Mouse (Mus musculus): Measurements from ENCODE around the gene Rere.
"Not testable (repeated sequence)": the region's sequence is repeated elsewhere in the genome, so short reads cannot be mapped to it uniquely, and the experiment has no call there.

The Rere gene

DNA sequence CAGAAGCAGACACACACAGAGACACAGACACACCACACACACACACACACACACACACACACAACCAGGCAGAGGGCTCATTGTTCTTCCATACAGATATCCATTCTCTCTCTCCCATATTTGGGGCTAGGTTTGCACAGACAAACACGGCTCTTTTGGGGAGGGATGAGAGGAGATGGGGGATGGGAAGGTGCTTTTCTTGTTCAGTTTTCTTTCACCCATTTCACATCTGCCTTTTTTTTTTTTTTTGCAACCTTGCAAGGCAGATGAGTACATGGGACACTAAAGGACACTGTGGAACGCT, 1.8 kb downstream of the Rere start:
- DNase-seq (ENCODE audit: low read depth, low spot score) = no peak

- DNase-seq (ENCODE audit: low read depth, low spot score) = peak; percentile 49
These were observed 2.5 kb downstream of the Rere start for GRCm38 (mm10) chr4:150283993-150284392.

- DNase-seq (ENCODE audit: low read depth, low spot score) = no peak
These were observed 5.5 kb downstream of the Rere start for GRCm38 (mm10) chr4:150286980-150287379.

DNA sequence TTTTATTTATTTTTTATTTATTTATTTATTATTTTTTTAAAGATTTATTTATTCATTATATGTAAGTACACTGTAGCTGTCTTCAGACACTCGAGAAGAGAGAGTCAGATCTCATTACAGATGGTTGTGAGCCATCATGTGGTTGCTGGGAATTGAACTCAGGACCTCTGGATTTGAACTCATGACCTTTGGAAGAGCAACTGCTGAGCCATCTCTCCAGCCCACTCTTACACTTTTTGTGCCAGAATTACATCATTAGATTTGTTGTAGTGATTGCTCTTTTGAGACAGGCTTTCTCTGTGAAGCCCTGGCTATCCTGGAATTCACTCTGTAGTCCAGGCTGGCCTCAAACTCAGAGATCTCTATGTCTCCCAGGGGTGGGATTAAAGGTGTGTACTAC, 6.0 kb downstream of the Rere start:
- not testable (repeated sequence) for DNase-seq (ENCODE audit: low read depth, low spot score)

- no peak for DNase-seq (ENCODE audit: low read depth, low spot score)
These were observed 10.5 kb downstream of the Rere start for GRCm38 (mm10) chr4:150291900-150292299.

- no peak for DNase-seq (ENCODE audit: low read depth, low spot score)
These were observed 13.4 kb downstream of the Rere start for GRCm38 (mm10) chr4:150294870-150295269.

DNA sequence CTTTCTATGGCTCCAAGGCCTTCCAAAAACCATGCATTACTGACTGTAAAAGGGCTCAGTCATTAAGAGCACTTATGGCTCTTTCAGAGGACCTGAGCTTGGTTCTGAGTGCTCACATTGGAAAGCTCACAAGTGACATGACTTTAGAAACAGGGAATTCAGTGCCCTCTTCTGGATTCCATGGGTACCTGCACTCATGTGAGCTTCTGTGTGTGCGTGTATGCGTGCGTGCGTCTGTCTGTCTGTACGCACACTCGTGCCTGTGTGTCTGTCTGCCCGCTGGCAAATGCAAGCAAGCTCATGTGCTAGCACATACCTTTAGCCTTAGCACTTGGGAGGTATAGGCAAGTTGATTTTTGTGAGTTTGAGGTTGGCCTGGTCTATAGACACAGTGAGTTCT, 14.5 kb downstream of the Rere start:
- DNase-seq (ENCODE audit: low read depth, low spot score) = no peak

DNA sequence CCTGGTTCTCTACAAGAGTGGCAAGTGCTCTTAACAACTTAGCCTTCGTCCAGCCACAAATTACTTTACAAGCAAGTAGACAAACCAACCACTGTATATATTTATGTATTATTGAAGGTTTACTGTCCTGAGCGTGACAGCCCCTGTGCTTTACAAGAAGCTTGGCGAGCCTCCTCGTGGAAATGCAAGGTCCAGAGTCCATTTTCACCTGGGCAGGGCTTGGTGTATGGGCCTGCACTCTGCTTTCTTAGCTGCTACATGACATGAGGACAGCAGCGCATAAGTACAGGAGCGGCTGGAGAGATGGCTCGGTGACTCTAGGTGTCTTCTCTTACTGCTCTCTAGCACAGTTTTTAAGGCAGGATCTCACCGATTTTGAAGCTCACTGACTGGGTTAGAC, 21.3 kb downstream of the Rere start:
- DNase-seq (ENCODE audit: low read depth, low spot score) = no peak

GRCm38 (mm10) chr4:150306701-150307100, 25.3 kb downstream of the Rere start:
- no peak for DNase-seq (ENCODE audit: low read depth, low spot score)

- no peak for DNase-seq (ENCODE audit: low read depth, low spot score)
These were observed 25.8 kb downstream of the Rere start for GRCm38 (mm10) chr4:150307226-150307625.

- DNase-seq (ENCODE audit: low read depth, low spot score) = no peak
These were observed 30.0 kb downstream of the Rere start for GRCm38 (mm10) chr4:150311431-150311830.

GRCm38 (mm10) chr4:150312646-150313045, 31.2 kb downstream of the Rere start:
- no peak for DNase-seq (ENCODE audit: low read depth, low spot score)

GRCm38 (mm10) chr4:150315301-150315700, 33.9 kb downstream of the Rere start:
- peak; percentile 33 for DNase-seq (ENCODE audit: low read depth, low spot score)

DNA sequence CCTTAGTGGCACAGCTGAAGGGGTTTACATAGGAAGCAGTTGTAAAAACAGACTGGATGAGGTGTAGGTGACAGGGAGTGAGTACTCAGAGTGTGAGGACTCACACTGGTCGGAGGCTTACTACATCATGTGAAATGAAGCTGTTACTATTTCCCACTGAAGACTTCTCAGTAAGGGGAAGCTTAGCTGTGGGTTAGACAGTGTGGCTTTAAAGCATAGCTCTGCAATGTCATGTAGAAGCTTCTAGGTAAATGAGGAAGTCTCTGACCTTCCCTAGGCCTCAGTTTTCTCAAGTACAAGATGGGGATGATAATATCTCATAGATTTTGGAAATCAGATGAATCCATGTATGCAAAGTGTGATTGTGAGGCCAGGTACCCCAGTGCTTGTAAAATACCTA, 35.1 kb downstream of the Rere start:
- no peak for DNase-seq (ENCODE audit: low read depth, low spot score)

GRCm38 (mm10) chr4:150325046-150325801, 43.8 kb downstream of the Rere start:
- no peak for DNase-seq (ENCODE audit: low read depth, low spot score)

DNA sequence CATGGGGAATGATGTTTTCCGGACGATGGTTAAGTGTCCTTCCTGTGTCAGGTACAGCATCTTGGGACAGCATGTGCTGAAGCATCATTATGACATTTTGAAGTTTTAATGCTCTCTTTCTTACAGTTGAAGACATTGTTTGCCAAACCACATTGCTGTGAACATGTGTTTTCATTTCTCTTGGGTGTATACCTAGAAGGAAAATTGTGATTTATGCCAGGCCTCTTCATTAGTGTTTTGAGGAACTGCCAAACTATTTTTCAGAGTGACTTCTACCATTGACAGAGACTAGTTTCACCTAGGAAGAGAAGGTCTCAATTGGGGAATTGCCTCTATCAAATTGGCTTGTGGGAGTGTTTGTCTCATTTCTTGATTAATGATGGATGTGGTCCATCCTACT, 44.6 kb downstream of the Rere start:
- no peak for DNase-seq (ENCODE audit: low read depth, low spot score)

GRCm38 (mm10) chr4:150327476-150327875, 46.0 kb downstream of the Rere start:
- no peak for DNase-seq (ENCODE audit: low read depth, low spot score)

DNA sequence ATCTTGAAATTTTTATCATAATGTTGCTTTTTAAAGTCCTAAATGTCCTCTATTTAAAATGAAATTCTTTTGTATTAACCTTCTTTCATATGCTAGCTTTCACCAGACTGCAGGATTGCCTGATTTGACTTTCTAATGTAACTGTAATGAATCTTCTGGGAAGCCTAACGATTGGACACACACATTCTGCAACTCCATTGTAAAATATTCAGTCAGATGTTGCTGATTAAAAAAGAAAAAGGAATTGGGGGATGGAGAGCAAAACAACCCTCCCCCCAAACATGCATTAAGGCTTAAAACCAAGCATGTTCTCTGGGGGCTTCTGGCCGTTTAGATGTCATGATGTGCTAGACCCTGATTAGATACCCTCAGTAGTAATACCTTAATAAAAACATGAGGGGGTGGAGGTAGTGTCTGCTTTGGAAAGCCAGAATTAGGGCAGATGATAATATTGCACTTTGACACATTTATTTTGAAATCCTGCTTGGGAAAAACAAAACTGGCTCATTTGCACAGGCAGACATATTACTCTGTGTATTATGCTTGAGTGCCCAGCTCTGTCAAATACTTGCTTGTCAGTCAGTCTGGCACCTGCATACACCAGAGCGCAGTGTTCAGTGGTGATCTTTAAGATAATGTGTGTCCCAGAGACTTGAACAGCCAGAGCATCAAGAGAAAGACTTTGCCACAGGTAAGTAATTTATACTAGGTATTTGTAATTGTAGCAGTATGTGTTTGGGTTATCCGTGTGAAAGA, 52.7 kb downstream of the Rere start:
- DNase-seq (ENCODE audit: low read depth, low spot score) = no peak

- DNase-seq (ENCODE audit: low read depth, low spot score) = no peak
These were observed 55.8 kb downstream of the Rere start for GRCm38 (mm10) chr4:150337260-150337659.

DNA sequence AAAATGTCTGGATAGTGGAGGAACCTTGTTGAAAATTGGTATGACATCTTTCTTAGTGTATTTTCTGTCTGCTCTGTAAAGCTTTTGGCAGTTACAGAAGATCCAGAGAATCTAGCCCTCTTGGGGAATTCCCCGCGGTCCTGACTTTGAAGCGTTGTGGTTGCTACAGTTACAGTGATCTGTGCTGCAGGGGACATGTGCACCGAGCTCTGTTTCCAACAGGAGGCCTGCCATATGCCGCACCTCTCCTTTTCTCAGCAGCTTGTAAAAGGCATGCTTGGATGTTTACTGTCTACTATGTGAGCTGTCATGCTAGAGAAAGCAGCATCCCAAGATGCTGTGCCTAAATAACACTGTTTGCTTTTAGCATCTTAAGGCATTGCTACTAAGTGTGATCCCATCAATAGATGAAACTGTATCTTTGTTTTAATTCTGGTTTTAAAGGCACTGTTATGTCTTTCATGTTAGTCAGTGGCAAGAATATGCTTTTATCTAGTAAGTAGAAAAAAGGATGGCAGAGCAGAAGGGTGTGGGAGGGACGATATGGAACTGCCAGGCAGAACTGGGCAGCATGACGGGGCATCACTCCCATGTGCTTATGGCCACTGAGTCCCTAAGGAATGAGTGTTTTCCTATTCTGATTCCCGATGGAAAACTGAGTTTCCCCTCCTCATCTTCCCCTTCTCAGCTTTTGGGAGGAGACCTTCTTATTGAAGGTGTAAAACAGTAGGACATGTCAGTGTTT, 57.6 kb downstream of the Rere start:
- no peak for DNase-seq (ENCODE audit: low read depth, low spot score)

- no peak for DNase-seq (ENCODE audit: low read depth, low spot score)
These were observed 59.5 kb downstream of the Rere start for GRCm38 (mm10) chr4:150340796-150341525.

DNA sequence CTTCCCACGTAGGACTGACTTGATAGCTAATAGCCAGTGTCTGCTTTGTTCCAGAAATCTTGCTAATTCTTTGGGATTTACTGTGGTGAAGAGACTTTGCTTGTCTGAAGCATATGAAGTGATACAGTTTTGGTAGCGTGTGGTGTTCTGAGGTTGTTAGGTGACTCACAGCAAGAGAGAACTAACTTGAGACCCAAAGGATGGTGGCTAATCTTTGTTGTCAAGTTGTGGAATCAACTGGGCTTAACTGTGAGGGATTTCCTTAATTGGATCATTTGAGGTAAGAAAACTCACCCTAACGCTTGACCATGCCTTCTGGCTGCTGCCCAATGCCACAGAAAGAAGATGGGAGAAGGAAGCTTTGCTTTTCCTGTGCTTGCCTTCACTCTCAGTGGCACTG, 63.1 kb downstream of the Rere start:
- no peak for DNase-seq (ENCODE audit: low read depth, low spot score)

All from mesoderm, embryonic 11.5 days (tissue).